Mouse (Mus musculus): ENCODE measurements around the gene Igsf9. TPM values are rescaled to one million over a fixed set of nuclear protein-coding genes. Genes with fewer than 3 reads are reported as not detected.

The Igsf9 gene
- polyA plus RNA-seq, 1 experiment = 8.6 TPM

DNA sequence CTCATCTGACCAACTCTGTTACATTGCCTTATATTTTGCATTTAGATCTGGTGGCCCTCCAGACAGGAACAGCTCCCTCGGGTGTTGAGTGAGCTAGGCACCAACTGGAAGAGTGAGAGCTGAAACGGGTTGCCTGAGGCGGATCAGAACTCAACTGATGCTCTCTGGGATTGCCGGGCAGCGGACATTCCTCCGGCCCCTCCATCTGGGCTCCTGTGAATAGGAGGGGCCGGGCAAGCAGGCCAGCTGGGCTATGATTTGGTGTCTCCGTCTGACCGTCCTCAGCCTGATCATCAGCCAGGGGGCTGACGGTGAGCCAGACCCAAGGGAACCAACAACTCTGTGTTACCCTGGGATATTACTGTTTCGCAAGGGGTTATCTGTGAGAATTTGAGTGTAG lies 2.6 kb downstream of the Igsf9 start:
- WGBS = 93% methylated on average over 11 of the region's 11 CpGs
- no peak overlapping the region for H3K27ac ChIP-seq (ENCODE audit: insufficient read depth, low read length)
- TF ChIP-seq CTCF (IDR thresholded peaks at IDR 0.05; ENCODE audit: extremely low read depth, insufficient read depth, insufficient read length, insufficient replicate concordance) (no peak), POLR2A (IDR thresholded peaks at IDR 0.05; ENCODE audit: low read depth, low read length) (no peak)
- peaks cover 7% of the 10 kb centered on the region; the same call in 1 of the 2 replicates for H3K4me1 ChIP-seq (ENCODE audit: control insufficient read depth, insufficient read depth, insufficient read length)
- no peak for DNase-seq (ENCODE audit: low read depth in 1 of 2, low spot score in 2 of 2)
- H3K27me3 ChIP-seq (ENCODE audit: control insufficient read depth, insufficient read depth, low read length) = no peaks in the 10 kb centered on the region
- no peak overlapping the region for H3K4me3 ChIP-seq (ENCODE audit: extremely low read depth, insufficient read depth, insufficient read length)
- H3K36me3 ChIP-seq (ENCODE audit: control insufficient read depth, insufficient read depth, low read length) = no peaks in the 10 kb centered on the region

DNA sequence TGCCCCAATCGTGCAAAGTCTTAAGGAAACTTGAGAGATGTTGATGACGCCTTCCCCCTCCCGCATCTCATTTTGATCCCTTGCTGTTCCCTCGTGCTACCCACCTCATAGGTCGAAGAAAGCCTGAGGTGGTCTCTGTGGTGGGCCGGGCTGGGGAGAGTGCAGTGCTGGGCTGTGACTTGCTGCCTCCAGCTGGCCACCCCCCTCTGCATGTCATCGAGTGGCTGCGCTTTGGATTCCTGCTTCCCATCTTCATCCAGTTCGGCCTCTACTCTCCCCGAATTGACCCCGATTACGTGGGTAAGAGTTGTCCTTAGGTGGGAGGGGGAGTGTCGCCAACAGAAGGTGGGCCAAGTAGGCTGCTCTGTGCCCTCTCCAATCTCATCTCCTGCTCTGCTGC lies 3.1 kb downstream of the Igsf9 start:
- Histone ChIP-seq H3K27me3 (ENCODE audit: control insufficient read depth, insufficient read depth, low read length) (no peaks in the 10 kb centered on the region), H3K4me1 (ENCODE audit: control insufficient read depth, insufficient read depth, insufficient read length) (peaks cover 7% of the 10 kb centered on the region; the same call in 1 of the 2 replicates), H3K36me3 (ENCODE audit: control insufficient read depth, insufficient read depth, low read length) (no peaks in the 10 kb centered on the region), H3K4me3 (ENCODE audit: extremely low read depth, insufficient read depth, insufficient read length) (no peak overlapping the region), H3K27ac (ENCODE audit: insufficient read depth, low read length) (no peak overlapping the region)
- DNase-seq (ENCODE audit: low read depth in 1 of 2, low spot score in 2 of 2) = no peak
- no peak for TF ChIP-seq CTCF (IDR thresholded peaks at IDR 0.05; ENCODE audit: extremely low read depth, insufficient read depth, insufficient read length, insufficient replicate concordance)
- TF ChIP-seq POLR2A (IDR thresholded peaks at IDR 0.05; ENCODE audit: low read depth, low read length) = no peak
- 93% methylated on average over 13 of the region's 13 CpGs for WGBS

DNA sequence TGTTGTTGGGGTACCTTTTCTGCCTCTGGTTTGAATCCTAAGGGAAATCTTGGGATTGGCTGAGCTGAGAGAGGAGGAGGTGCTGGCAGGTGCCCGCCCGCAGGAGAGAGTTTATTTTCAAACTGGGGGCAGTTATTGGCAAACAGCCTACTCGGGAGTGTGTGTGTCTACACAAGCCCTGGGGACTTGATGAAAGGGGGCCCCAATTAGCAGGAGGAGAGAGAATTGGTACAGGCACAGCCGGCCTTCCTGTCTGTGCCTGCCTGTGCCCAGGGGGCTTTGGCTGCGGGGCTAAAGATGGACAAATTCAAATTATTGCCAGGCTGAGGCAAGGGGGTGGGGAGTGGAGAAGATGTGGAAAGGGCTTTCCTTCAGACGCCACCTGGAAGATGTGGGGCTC lies 4.2 kb downstream of the Igsf9 start:
- Histone ChIP-seq H3K27me3 (ENCODE audit: control insufficient read depth, insufficient read depth, low read length) (no peaks in the 10 kb centered on the region), H3K4me1 (ENCODE audit: control insufficient read depth, insufficient read depth, insufficient read length) (peaks cover 7% of the 10 kb centered on the region; the same call in 1 of the 2 replicates), H3K36me3 (ENCODE audit: control insufficient read depth, insufficient read depth, low read length) (no peaks in the 10 kb centered on the region), H3K27ac (ENCODE audit: insufficient read depth, low read length) (no peak overlapping the region), H3K4me3 (ENCODE audit: extremely low read depth, insufficient read depth, insufficient read length) (no peak overlapping the region)
- 78% methylated on average over 6 of the region's 6 CpGs for WGBS
- TF ChIP-seq POLR2A (IDR thresholded peaks at IDR 0.05; ENCODE audit: low read depth, low read length) = no peak
- TF ChIP-seq CTCF (IDR thresholded peaks at IDR 0.05; ENCODE audit: extremely low read depth, insufficient read depth, insufficient read length, insufficient replicate concordance) = no peak
- DNase-seq (ENCODE audit: low read depth in 1 of 2, low spot score in 2 of 2) = no peak

DNA sequence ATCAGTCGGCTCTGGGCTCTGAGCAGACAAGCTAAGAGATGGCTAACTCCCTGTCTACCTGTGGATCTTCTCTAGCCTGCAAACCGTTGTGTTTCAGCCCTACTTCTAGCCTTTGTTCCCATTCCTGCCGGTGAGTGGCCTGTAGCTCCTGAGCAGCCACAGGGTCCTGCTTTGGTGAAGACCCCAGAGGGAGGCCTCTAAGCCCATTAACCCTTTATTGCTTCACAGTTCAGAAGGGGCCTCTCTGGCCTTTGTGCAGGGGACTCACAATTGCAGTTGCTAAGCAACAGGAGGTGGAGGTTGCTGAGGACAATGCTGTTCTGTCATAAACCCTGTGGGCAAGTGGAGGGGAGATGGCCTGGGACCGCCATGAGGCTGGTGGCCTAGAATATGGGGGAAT lies 4.6 kb downstream of the Igsf9 start:
- TF ChIP-seq CTCF (IDR thresholded peaks at IDR 0.05; ENCODE audit: extremely low read depth, insufficient read depth, insufficient read length, insufficient replicate concordance) = no peak
- no peak for TF ChIP-seq POLR2A (IDR thresholded peaks at IDR 0.05; ENCODE audit: low read depth, low read length)
- WGBS = 78% methylated on average over 4 of the region's 4 CpGs
- H3K27me3 ChIP-seq (ENCODE audit: control insufficient read depth, insufficient read depth, low read length) = no peaks in the 10 kb centered on the region
- peaks cover 7% of the 10 kb centered on the region; the same call in 1 of the 2 replicates for H3K4me1 ChIP-seq (ENCODE audit: control insufficient read depth, insufficient read depth, insufficient read length)
- no peak overlapping the region for H3K27ac ChIP-seq (ENCODE audit: insufficient read depth, low read length)
- no peak for DNase-seq (ENCODE audit: low read depth in 1 of 2, low spot score in 2 of 2)
- H3K36me3 ChIP-seq (ENCODE audit: control insufficient read depth, insufficient read depth, low read length) = no peaks in the 10 kb centered on the region
- H3K4me3 ChIP-seq (ENCODE audit: extremely low read depth, insufficient read depth, insufficient read length) = no peak overlapping the region

DNA sequence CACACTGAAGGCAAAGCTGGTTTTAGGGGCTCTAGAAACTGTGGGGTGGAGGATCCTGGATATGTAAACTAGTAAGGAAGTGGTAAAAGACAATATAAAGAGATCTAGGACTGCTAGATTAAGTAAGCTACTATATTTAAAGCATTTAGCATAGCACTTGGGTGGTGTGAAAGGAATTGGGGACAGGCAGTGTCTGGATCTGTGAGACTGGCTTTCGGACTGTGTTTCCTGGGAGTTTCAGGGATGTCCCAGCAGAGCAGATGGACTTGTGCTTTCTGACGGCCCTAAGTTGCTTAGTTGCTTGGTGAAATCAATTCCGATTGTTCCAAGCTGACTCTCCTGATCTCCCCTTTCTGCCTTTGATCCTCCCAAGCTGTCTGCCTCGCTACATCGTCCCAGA lies 5.1 kb downstream of the Igsf9 start:
- TF ChIP-seq POLR2A (IDR thresholded peaks at IDR 0.05; ENCODE audit: low read depth, low read length) = no peak
- no peak for TF ChIP-seq CTCF (IDR thresholded peaks at IDR 0.05; ENCODE audit: extremely low read depth, insufficient read depth, insufficient read length, insufficient replicate concordance)
- Histone ChIP-seq H3K27ac (ENCODE audit: insufficient read depth, low read length) (no peak overlapping the region), H3K27me3 (ENCODE audit: control insufficient read depth, insufficient read depth, low read length) (no peaks in the 10 kb centered on the region), H3K36me3 (ENCODE audit: control insufficient read depth, insufficient read depth, low read length) (no peaks in the 10 kb centered on the region), H3K4me1 (ENCODE audit: control insufficient read depth, insufficient read depth, insufficient read length) (peaks cover 4% of the 10 kb centered on the region; the same call in 1 of the 2 replicates), H3K4me3 (ENCODE audit: extremely low read depth, insufficient read depth, insufficient read length) (no peak overlapping the region)
- DNase-seq (ENCODE audit: low read depth in 1 of 2, low spot score in 2 of 2) = no peak
- 87% methylated on average over 5 of the region's 5 CpGs for WGBS

DNA sequence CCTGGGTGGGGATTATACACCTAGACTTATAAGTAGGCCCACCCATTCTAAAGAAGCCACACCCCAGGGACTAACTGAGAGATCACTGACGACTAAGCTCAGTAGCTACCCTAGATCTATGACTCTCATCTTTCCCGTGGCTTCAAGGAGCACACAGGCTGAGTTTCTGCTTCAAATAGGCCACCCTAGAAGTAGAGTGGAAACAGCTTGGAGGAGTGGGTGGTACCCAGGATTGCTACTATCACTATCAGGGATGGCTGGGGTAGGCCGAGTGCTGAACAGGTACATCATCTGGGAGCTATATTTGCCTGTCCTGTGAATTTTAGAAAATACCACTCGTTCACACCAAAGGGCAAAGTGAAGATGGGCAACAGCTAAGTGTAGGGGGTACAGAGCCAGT lies 6.3 kb downstream of the Igsf9 start:
- no peaks in the 10 kb centered on the region for H3K36me3 ChIP-seq (ENCODE audit: control insufficient read depth, insufficient read depth, low read length)
- 85% methylated on average over 4 of the region's 4 CpGs for WGBS
- no peak overlapping the region for H3K27ac ChIP-seq (ENCODE audit: insufficient read depth, low read length)
- no peak for DNase-seq (ENCODE audit: low read depth in 1 of 2, low spot score in 2 of 2)
- TF ChIP-seq POLR2A (IDR thresholded peaks at IDR 0.05; ENCODE audit: low read depth, low read length) (no peak), CTCF (IDR thresholded peaks at IDR 0.05; ENCODE audit: extremely low read depth, insufficient read depth, insufficient read length, insufficient replicate concordance) (no peak)
- no peaks in the 10 kb centered on the region; the same call in 1 of the 2 replicates for H3K4me1 ChIP-seq (ENCODE audit: control insufficient read depth, insufficient read depth, insufficient read length)
- H3K27me3 ChIP-seq (ENCODE audit: control insufficient read depth, insufficient read depth, low read length) = no peaks in the 10 kb centered on the region
- no peak overlapping the region for H3K4me3 ChIP-seq (ENCODE audit: extremely low read depth, insufficient read depth, insufficient read length)

DNA sequence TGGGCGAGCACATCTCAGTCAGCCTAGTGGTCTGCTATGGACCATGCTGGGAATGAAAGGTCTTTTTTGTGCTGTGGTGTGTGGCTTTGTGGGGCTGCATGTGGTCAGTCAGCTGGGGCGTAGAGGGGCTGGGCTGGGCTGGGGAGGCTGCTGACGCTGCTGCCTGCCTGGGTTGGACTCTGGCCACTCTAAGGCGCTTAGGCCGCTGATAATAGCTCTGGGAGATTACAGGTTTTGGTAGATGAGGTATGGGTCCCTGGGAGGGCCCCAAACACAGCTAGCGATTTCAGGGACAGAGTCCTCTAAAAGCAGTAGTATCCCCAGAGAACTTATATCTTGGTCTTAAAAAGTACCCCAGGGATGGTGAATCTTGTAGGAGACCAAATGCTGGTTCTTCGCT lies 7.2 kb downstream of the Igsf9 start:
- Histone ChIP-seq H3K4me3 (ENCODE audit: extremely low read depth, insufficient read depth, insufficient read length) (no peak overlapping the region), H3K4me1 (ENCODE audit: control insufficient read depth, insufficient read depth, insufficient read length) (no peaks in the 10 kb centered on the region; the same call in 1 of the 2 replicates), H3K27me3 (ENCODE audit: control insufficient read depth, insufficient read depth, low read length) (no peaks in the 10 kb centered on the region), H3K36me3 (ENCODE audit: control insufficient read depth, insufficient read depth, low read length) (no peaks in the 10 kb centered on the region), H3K27ac (ENCODE audit: insufficient read depth, low read length) (no peak overlapping the region)
- 81% methylated on average over 7 of the region's 7 CpGs for WGBS
- TF ChIP-seq CTCF (IDR thresholded peaks at IDR 0.05; ENCODE audit: extremely low read depth, insufficient read depth, insufficient read length, insufficient replicate concordance) = no peak
- TF ChIP-seq POLR2A (IDR thresholded peaks at IDR 0.05; ENCODE audit: low read depth, low read length) = no peak
- no peak for DNase-seq (ENCODE audit: low read depth in 1 of 2, low spot score in 2 of 2)
